Mouse (Mus musculus) kidney, adult 2 months (tissue): Measurements from ENCODE around the gene Prox2.
"Not testable (repeated sequence)": the region's sequence is repeated elsewhere in the genome, so short reads cannot be mapped to it uniquely, and the experiment has no call there.

Experiments
- CTCF ChIP-seq: fragments of 200-500 bp; conservative IDR thresholded peaks from 2 replicates; pipeline ENCODE4 v1.5.1; 2011; ENCODE audit warnings: low read depth, mild to moderate bottlenecking, control low read depth, low read length, moderate library complexity, mixed read lengths; ENCODE audit not compliant: insufficient read depth, insufficient read length
- POLR2A ChIP-seq: fragments of 200-500 bp; IDR thresholded peaks from one replicate; pipeline ENCODE4 v1.6.1; 2011; ENCODE audit warnings: low read depth, low read length, control low read depth

DNA sequence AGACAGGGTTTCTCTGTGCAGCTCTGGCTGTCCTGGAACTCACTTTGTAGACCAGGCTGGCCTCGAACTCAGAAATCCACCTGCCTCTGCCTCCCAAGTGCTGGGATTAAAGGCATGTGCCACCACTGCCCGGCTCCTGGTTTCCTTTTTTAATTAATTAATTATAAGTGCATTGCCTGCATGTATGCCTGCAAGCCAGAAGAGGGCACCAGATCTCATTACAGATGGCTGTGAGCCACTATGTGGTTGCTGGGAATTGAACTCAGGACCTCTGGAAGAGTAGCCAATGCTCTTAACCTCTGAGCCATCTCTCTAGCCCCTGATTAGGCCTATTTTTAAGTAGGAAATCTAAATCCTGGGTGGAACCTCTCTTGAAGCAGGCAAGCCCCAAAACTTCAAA, 33.7 kb upstream of the Prox2 start:
- TF ChIP-seq CTCF: peak; percentile 14; the same call in 1 of the 2 replicates
- TF ChIP-seq POLR2A: not testable (repeated sequence)
